Mouse (Mus musculus): Measurements from ENCODE around the gene Wfdc9.

The Wfdc9 gene

DNA sequence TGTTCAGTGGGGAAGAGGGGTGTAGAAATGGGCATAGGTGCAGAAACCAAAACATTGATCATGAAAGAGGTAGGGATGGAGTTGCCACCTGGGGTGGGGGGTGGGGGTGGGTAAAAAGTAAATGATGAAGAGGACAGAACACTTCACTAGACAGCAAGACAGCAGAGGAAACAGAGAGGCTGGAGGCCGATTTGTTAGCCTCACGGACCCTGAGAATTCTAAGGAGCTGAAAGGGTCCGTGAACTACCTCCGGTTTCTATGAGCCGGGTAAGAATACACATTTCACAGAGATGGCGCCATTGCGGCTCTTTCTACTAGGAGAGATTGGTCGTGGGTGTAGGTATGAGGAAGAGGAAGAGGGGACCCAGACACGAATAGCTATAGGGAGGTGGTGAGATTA lies at the start of gene Wfdc9:
Wfdc9 (minus strand) TSS at position 101 of the 400 bp plus-strand sequence.
- no peak for DNase-seq

DNA sequence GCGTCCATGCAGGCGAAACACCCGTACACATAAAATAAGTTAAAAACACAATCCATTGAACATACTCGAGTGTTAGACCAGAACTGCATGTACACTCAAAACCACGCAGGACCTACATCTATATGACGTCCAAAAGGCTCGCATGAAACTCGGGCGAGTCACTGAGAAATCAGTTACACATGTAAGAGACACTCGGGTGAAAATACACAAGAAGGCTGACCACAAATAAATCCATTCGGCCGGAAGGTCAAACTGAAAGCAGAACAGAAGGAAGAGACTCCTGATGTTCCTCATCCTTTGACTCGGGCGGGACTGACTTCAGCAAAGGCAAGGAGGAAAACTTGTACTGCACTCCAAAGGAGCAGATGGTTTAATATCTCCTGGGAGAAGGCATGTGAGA lies 49.6 kb upstream of the Wfdc9 start:
- DNase-seq, result no peak

DNA sequence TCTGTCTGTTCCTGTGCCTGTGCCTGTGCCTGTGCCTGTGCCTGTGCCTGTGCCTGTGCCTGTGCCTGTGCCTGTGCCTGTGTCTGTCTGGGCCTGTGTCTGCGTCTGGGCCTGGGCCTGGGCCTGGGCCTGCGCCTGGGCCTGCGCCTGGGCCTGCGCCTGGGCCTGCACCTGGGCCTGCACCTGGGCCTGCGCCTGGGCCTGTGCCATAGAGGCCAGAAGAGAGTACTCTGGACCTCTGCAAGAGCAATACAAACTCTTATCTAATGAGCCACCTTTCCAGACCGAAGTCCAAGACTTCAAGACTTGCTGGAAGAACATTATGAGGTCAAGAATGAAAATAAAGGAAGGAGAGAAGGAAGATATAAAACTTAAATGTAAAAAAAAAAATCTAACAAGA lies 48.9 kb upstream of the Wfdc9 start:
- no peak for DNase-seq

DNA sequence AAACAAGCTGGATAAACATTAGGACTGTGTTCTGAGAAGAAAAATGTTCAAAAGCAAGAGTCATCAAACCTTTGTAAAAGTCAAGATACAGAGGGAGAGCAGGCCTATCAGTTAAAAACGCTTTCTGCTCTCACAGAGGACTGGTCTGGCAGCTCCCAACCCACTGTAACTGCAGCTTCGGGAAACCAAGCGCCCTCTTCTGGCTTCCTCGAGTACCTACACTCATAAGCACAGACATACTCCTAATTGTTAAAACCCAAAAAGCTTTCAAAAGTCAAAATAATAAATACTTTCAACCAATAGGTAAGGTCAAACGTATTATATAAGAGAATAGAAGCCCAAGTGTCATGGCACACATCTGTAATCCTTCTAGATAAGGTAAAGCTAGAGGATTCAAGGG lies 47.9 kb upstream of the Wfdc9 start:
- no peak for DNase-seq

DNA sequence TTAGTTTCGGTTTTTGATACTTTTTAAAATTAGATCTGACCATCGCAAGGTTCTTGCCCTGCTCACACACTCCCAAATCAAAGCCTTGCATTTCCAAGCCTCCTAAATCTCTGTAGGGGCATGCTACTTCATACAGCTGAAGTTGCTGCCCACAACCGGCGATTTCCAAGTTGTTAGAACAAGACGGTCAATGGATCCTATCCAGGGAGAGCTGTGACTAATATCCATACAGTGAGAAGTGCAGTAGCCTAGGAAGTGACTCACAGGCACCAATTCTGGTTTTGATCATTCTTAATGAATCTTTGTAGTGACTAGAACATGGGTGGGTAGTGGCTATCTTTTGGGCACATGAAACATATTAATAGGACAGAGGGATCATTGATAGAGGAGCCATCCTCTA lies 45.4 kb upstream of the Wfdc9 start:
- no peak for DNase-seq

DNA sequence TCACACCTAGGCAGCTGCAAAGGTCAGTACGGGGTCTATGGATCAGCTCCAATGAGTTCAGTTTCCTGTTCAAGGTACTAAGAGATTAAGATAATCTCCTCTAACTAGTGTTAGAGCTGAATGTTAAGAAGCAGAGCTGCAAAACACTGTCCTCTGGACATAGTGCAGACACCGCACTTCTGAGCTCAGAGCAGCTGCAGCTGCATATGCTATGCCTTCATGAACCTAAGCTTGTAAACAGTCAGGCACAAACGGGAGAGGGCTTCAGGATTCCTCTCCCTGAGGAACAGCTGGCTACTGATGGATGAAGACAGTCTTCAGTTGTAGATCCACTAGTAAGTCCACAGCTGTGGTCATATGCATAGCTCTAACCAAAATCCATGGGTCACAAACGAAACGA lies 44.6 kb upstream of the Wfdc9 start:
- no peak for DNase-seq

DNA sequence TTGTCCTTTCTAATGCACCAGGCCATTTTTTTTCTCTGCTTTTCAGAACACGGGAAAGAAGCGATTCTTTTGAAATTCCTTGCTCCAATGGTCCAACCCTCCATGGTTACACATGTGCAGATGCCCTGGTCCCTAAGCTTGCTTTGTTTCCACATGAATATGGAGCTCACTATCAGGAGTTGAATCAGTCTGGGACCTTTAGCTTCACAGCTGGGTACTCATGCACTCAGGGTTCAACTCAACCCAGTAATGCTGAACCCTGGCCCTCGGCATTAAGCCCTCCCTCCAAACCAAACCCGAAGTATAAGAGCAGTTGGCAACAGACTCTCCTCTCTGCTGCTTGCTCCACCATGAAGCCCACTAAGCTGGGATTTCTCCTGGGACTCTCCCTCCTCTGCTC lies 41.8 kb upstream of the Wfdc9 start, which contains the start of gene Spint4:
Spint4 (plus strand) TSS at position 301 of the 400 bp plus-strand sequence.
- no peak for DNase-seq

DNA sequence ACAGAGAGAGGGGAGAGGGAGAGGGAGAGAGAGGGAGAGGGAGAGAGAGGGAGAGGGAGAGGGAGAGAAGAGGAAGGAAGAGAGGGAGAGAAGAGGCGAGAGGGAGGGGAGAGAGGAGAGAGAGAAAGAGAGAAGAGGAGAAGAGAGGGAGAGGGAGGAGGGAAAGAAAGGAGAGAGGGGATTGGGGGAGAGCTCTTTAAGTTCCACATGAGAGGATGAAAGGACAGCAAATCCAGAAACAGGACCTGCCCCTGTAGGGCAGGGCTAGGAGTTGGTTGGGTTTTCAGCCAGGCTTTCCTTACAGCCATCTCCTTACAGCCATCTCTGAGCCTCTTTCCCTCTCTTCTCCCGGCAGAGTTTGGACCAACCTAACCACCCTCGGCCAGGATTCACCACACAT lies 28.4 kb upstream of the Wfdc9 start, which contains the start of gene Wfdc13:
Wfdc13 (plus strand) TSS at position 301 of the 400 bp plus-strand sequence.
- no peak for DNase-seq

DNA sequence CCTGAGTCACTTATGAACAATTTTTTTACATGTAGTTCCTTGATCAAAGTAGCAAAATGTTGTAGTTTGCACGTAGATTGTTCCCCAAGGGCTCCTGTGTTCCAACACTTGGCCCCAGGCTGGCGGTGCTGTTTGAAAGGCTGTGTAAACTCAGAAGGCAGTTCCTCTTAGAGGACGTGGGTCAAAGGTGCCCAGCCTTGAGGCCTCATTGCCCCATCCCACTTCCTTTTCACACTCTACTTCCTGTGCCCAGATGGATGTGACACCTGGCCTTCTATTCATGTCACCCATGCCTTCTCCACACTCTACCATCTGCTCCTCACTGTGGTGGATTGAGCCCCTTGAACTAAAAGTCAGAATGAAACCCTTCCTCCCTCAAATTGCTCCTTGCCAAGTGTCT lies 23.5 kb upstream of the Wfdc9 start:
- no peak for DNase-seq

DNA sequence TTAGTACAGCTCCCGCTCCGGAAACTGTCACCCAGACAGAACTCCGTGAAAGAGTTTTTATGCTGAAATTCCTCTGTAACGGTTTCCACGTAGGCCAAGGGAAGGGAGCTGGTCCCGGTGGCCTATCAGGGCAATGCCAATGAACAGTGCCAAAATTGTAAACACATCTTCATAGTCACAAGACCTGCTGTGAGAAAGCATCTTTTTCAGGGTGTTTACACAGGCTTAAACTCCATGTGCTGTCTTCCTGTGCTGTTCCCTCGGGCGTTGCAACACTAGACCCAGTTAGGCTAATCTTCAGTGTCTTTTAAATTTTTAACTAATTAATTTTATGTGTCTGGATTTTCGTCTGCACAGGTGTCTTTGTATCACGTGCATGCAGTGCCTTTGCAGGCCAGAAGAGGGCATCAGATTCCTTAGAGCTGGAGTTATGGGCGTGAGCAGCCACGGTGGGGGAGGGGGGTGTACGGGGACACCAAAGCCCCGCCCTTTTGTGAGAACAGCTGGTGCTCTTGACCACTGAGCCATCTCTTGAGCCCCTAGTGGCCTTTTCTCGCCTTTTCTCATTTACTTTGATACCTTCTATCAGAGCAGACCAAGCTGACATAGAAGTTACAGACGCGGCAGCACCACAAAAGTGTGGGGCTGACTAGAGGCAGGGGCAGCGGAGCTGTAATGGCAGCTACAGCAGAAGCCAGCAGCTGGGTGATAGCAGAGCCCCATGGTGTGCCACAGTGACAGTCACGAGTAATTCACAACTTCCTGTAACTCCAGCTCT lies 22.7 kb upstream of the Wfdc9 start:
- DNase-seq, result peak; percentile 91

DNA sequence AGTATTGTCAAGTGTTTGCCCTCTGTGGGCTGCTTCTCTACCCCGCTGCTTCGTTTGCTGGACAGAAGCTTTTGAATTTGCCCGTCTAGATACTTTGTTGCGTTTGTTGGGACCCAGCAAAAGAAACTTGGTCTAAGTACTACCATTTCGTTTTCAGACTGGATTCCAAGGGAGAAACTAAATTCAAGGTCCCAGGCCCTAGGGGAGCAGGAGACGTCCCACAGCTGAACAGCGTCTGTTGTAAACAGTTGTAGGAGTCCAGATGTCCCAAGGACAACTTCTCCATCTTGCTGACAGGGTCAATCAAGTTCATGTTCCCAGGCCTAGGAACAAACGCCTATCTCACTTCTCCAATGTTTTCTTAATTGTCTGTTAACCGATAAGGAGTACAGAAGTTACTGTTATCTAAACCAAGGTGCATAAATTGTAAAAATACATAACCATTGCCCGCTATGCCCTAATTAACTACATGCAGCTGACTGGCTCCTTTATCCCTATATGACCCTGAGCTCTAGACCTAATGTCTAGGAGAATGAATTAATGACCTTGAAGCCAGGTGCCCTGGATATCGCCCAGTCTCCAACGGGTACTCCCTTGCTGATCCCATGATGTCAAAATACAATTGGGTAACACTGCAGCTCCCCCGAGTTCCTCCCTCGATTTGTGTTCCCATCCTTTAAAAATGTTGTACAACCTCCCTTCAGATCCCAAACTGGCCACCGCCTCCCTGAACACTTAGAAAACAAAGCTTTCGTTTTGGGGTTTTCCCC lies 20.7 kb upstream of the Wfdc9 start:
- DNase-seq, result no peak

DNA sequence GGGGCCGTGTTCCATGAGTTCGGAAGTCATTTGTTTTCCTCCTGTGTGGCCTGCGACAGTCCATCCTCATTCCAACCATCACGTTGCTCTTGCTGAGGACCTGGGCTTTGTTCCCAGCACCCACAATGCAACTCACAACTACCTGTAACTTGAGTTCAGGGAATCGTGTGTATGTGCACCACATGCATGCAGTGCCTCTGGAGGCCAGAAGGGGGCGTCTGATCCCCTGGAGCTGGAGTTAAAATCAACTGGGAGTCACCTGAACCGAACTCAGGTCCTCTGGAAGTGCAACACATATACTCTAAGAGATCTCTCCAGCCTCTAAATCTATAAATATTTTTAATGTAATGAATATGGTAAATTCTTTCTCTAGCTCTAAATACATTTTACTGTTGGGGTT lies 19.7 kb upstream of the Wfdc9 start:
- no peak for DNase-seq

DNA sequence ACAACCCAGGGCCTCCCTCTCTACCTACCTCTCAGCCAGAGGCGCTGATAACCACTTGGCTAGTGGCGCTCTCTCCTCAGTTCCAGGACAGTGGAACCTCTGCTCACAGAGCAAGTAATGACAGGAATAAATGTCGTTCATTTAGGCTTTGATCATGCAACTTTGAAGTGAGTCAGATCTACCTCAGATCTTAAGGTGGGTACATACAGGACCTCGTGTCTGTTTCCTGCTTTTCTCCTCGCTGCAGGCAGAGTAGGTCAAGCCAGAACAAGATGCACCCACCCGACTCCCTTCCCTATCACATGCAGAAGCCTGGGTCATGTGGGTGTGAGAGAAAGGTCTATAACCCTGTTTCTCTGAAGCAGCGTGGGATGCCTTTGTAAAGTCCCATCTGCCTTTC lies 17.6 kb upstream of the Wfdc9 start, which contains the start of gene Wfdc11:
Wfdc11 (minus strand) TSS at position 101 of the 400 bp plus-strand sequence.
- DNase-seq, result no peak

DNA sequence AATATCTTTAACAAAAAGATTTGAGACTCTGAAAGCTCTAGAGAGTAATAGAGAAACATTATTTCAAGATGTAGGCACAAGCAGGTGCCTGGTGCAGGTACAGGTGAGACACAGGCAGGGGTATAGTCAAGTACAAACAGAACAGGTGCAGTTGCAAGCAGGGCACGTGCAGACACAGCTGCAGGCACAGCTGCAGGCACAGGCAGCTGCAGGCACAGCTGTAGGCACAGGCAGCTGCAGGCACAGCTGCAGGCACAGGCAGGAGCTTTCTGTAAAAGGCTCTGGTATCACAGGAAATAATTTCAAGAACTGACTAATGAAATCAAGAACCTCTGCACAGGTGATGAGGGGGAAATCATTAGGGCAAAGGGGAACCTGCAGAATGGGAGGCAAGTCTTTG lies 14.6 kb upstream of the Wfdc9 start:
- DNase-seq, result no peak

DNA sequence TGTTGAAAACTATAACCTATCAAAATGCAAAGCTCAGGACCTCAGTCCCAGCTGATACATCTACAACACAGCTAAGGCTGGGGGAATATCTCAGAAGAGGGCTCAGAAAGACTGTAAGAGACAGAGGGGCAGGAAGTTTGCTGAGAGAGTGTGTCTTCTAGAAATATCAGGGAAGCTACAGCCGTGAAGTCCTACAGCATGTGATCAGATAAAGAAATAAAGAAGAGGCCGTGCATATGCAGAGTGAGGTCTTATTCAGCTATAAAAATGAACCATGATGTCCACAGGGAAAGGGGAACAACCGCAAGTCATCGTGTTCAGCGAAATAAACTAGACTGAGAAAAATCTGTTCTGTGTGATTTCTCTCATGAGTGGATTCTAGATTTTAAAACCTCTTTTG lies 13.9 kb upstream of the Wfdc9 start:
- no peak for DNase-seq

DNA sequence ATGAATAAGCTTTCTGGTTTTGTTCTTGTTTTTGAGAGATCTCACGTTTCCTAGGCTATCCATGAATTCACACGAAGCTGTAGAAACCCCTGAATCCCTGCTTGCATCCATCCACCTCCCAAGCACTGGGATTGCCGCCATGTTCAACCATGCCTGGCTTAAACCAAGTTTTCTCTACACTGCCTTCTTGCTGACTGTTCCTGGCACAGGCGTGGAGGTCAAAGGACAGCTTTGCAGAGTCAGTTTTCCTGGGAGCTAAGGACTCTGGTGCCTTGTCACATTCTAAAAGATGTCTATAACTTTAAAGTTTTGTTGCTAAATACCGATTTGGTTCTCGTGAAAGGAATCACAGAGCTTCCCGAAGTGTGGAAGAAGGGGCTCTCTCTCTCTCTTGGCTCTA lies 8.5 kb upstream of the Wfdc9 start:
- no peak for DNase-seq

DNA sequence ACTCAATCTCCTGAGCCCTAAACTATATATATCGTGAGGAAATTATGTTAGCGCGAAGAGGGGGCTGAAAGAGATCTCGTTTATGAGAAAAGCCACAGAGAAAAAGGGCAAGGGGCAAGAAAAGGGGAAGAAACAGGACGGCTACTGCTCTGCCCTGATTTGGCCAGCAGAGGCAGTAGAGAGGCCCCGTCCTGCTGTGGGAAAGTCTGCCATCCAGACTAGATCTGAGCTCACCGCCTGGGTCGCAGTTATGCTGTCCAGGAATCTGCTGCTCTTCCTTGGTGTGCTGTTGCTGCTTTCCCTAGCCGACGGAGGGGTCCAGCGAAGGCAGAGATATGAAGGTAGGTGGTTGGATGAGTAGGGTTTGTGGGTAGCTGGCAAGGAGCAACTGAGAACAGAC lies 525 bp downstream of the Wfdc9 start, which contains the start of gene Wfdc10:
Wfdc10 (plus strand) TSS at position 189 of the 400 bp plus-strand sequence.
- peak; percentile 71 for DNase-seq

DNA sequence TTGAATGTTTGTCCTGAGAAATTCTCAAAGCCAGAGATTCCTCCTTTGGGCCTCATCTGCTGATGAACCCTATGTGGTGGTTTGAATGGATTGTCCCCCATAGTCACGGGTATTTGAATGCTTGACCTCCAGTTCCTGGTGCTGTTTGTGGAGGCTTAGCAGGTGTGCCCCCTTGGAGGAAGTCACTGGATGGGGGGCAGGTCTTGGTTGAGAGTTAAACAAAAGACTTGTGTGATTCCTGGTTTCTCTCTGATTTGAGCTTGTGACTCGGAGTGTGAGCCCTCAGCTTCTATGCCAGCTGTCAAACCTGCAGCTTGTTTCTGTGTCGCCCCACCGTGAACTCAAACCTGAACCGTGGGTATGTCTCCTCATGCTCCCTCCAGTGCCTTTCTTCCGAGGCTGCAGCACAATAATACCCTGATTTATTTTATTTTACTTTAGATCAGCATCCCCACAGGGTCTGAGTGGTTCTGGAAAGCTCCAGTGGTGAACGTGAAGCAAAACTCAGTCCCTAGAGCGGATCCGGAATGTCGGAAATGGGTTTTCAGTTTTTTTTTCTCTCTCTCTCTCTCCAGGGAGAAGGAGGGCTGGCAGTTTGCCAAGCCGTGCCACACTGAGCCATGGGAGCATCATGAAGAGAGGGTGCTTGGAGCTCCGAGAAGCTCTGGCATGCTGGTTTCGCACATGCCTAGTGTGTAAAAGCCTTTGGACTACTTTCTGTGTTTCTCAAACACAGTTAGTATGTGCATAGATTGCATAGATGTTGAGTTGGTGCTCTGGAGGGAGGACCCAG lies 14.3 kb downstream of the Wfdc9 start:
- DNase-seq, result peak; percentile 43

DNA sequence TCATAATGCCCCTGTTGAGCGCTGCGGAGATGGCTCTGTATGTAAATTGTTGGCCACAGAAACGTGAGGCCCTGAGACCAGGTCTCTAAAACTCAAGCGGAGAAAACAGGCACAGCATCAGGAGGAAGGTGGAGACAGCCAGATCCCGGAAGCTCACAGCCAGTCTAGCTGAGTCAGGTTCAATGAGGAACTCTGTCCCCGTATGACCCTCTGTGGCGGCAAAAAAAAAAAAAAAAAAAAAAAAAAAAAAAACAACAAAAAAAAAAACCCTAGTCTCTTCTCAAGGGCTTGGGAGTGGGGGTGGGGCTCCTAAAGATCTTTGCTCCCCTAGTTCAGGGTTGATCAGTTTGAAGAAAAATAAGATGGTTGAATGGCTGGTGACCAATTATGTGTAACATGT lies 15.3 kb downstream of the Wfdc9 start:
- peak; percentile 14 for DNase-seq

DNA sequence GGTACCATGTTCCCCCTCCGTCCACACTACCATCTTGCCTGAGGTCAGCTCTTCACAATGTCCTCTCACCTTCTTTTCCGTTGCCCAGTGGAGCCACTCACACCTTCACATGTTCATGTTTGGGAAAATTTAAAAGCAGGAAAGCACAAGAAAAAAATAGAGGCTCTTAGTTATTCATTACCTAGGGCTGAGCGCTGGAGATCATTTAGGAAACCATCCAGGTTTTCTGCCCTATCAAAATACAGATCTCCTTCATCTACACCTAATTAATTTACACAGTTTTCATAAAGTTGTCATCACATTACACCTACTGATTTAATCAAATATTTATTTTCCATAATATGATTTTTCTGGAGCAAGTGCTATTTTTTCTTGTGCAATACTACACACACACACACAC lies 17.7 kb downstream of the Wfdc9 start, which contains the start of gene Wfdc16:
Wfdc16 (minus strand) TSS at position 101 of the 400 bp plus-strand sequence.
- DNase-seq, result no peak

DNA sequence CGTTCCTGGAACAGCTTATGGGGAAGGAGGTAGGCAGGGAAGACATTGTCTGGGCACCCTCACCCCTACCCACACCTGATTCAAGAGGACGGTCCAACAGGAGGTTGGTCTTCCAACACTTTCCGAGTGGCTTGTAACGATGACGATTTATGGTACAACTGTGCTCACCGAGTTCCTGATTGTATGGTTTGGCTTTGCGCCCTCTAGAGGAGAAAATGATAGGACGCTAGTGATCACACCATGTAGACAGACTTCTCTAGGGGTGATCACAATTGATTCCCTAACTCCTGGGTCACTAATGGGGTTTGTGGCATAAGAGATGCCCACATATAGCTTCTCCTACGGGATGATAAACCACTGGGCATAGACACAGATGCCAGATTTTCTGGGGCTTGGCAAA lies 21.1 kb downstream of the Wfdc9 start:
- DNase-seq, result no peak

DNA sequence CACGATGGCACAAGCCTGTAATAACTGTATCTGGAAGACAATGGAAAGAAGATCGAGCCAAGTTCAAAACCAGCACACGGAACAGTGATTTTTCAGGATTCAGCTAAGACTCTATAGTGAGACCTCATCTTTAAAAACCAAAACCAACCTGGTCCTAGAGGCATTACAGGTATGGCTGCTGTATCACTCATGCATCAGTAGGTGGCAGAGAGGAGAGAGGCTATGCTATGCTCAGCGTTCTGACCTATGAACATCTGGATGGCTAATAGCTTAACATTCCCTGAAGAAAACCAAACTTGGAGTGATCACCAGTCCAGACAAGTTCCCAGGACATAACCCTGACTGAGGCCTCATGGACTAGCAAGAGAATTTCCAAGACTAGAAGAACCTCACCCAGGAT lies 34.6 kb downstream of the Wfdc9 start:
- DNase-seq, result no peak

DNA sequence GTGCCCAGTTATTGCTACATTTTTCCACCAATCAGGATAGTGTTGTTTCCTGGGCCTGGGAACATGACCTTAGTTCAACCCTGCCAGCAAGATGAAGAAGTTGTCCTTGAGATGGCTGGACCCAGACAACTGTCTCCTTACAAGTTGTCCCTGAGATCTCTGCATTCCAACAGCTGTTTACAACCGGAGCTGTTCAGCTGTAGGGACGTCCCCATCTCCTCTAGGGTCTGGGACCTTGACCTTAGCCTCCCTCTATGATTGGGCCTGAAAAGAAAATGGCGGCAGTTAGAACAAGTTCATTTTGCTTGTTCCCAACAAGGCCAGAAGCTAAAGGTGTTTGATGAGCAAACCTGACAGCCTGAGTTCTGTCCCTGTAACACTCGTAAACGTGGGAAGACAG lies 37.3 kb downstream of the Wfdc9 start:
- DNase-seq, result no peak
